Mouse (Mus musculus) kidney, embryonic 16.5 days (tissue): ENCODE results near the gene Bckdhb. TPM values are rescaled to one million over a fixed set of nuclear protein-coding genes. Genes with fewer than 3 reads are reported as not detected.
"Not testable (repeated sequence)": the region's sequence is repeated elsewhere in the genome, so short reads cannot be mapped to it uniquely, and the experiment has no call there.

Experiments
- ATAC-seq: fragments of 200-750 bp; cut with Nextera tagmentation; 2 replicates; pipeline ENCODE4 v1.8.0; 2017; ENCODE audit warnings: moderate TSS enrichment; ENCODE audit not compliant: low FRiP score, low TSS enrichment
- H3K27ac ChIP-seq: fragments of 300-500 bp; sonication (generic); 2 replicates; pipeline ENCODE4 v1.5.1; 2014; ENCODE audit warnings: low read length
- H3K27me3 ChIP-seq: fragments of 300-500 bp; sonication (generic); 2 replicates; pipeline ENCODE4 v1.6.1; 2014; ENCODE audit warnings: low read length, control low read depth, mixed read lengths; ENCODE audit not compliant: insufficient read depth
- H3K36me3 ChIP-seq: fragments of 300-500 bp; sonication (generic); 2 replicates; pipeline ENCODE4 v1.6.1; 2014; ENCODE audit warnings: low read length, control low read depth, mixed read lengths; ENCODE audit not compliant: insufficient read depth
- H3K4me1 ChIP-seq: fragments of 300-500 bp; sonication (generic); 2 replicates; pipeline ENCODE4 v1.6.1; 2014; ENCODE audit warnings: low read length, control low read depth, mixed read lengths; ENCODE audit not compliant: insufficient read depth
- H3K4me2 ChIP-seq: fragments of 300-500 bp; sonication (generic); replicated peaks from 2 replicates; pipeline ENCODE4 v1.6.1; 2014; ENCODE audit warnings: low read depth, low read length
- H3K4me3 ChIP-seq: fragments of 300-500 bp; sonication (generic); 2 replicates; pipeline ENCODE4 v1.5.1; 2014; ENCODE audit warnings: mild to moderate bottlenecking, low read length
- H3K9ac ChIP-seq: fragments of 300-500 bp; sonication (generic); replicated peaks from 2 replicates; pipeline ENCODE4 v1.6.1; 2014; ENCODE audit warnings: low read length
- H3K9me3 ChIP-seq: fragments of 300-500 bp; sonication (generic); 2 replicates; pipeline ENCODE4 v1.6.1; 2016; ENCODE audit warnings: low read length, control low read depth
- WGBS: fragments of 180-500 bp; shearing (Covaris S2); extraction: QIAGEN DNeasy Blood & Tissue Kit; methylation state at CpG from one replicate; pipeline ENCODE4 v1.1.7; 2014; 5-methylcytosine and 5-hydroxymethylcytosine counted together
- polyA plus RNA-seq: library from polyadenylated mRNA; unstranded; fragments of >200 nt; fragmentation: Nextera tagmentation; extraction: Ambion mirVana; gene quantifications from 2 replicates; pipeline ENCODE4 v1.2.1, GENCODE M21; 2015

The Bckdhb gene
- polyA plus RNA-seq, 1 experiment from 2014 or later = 51.2 TPM

DNA sequence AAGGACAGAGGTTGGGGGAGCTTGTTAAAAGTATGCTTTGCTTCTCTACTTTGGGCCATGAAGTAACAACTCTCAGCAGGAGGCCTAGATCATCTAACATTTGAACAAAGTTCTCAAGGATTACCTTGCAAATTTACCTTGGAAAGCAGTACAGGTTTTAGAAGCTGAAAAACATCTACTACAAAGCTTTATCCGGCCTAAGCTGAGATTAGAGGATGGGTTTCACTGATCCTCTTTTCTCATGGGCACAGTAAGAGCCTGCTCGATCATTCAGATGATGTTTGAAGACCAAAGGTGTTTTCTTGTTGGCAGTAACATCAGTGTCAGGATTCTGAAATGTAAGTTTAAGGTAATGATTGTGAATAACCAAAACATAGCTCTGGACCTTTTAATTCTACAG, 14.0 kb upstream of the Bckdhb start:
- Histone ChIP-seq H3K9me3 (no peaks in the 10 kb centered on the region), H3K4me2 (no peak overlapping the region), H3K36me3 (no peaks in the 10 kb centered on the region), H3K9ac (no peak overlapping the region), H3K4me1 (no peaks in the 10 kb centered on the region), H3K4me3 (no peak overlapping the region), H3K27ac (no peak overlapping the region), H3K27me3 (no peaks in the 10 kb centered on the region)
- WGBS = 83% methylated on average over 2 of the region's 2 CpGs
- ATAC-seq = no peak

- H3K4me1 ChIP-seq = peaks cover 5% of the 10 kb centered on the region
- no peaks in the 10 kb centered on the region for H3K36me3 ChIP-seq
- H3K27me3 ChIP-seq = no peaks in the 10 kb centered on the region
- no peak overlapping the region for H3K4me2 ChIP-seq
- WGBS = 66% methylated on average over 3 of the region's 3 CpGs
- no peak overlapping the region for H3K9ac ChIP-seq
- H3K4me3 ChIP-seq = no peak overlapping the region
- no peaks in the 10 kb centered on the region for H3K9me3 ChIP-seq
- no peak overlapping the region for H3K27ac ChIP-seq
- ATAC-seq = no peak
Measured at GRCm38 (mm10) chr9:83922076-83922475, 2.9 kb upstream of the Bckdhb start.

GRCm38 (mm10) chr9:83924356-83924755, 589 bp upstream of the Bckdhb start:
- no peak overlapping the region for H3K9ac ChIP-seq
- 86% methylated on average over 5 of the region's 5 CpGs for WGBS
- no peaks in the 10 kb centered on the region for H3K27me3 ChIP-seq
- no peak for ATAC-seq
- H3K27ac ChIP-seq = no peak overlapping the region
- H3K4me3 ChIP-seq = peak overlapping the region; percentile 82
- peak overlapping the region; percentile 82 for H3K4me2 ChIP-seq
- no peaks in the 10 kb centered on the region for H3K9me3 ChIP-seq
- H3K4me1 ChIP-seq = peaks cover 5% of the 10 kb centered on the region
- no peaks in the 10 kb centered on the region for H3K36me3 ChIP-seq

- Histone ChIP-seq H3K27ac (no peak overlapping the region), H3K4me3 (peak overlapping the region; percentile 82), H3K9me3 (no peaks in the 10 kb centered on the region), H3K27me3 (no peaks in the 10 kb centered on the region), H3K4me1 (peaks cover 5% of the 10 kb centered on the region), H3K36me3 (no peaks in the 10 kb centered on the region; the same call in 1 of the 2 replicates), H3K9ac (peak overlapping the region; percentile 83), H3K4me2 (peak overlapping the region; percentile 82)
- ATAC-seq = no peak
- 66% methylated on average over 4 of the region's 4 CpGs for WGBS
Measured at GRCm38 (mm10) chr9:83925688-83926041, 720 bp downstream of the Bckdhb start.

DNA sequence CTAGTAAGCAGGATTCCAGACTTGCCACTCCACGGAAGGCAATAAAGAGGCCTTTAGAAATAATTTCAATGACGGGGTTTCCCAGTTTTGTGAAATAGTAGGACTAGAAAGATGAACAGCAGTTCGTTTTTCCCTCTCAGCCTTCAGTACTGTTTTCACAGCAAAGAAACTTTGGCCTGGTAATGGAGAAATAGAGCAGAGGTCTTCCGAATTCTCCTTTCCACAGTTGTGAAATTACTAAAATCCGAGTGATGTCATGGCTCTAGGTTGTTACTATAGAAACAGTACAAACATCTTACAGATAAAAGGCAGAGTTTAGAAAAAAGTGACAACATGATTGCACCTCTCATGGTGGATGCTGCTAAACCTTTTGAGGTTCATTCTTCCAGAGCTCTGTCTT, 1.4 kb downstream of the Bckdhb start:
- no peak overlapping the region for H3K9ac ChIP-seq
- H3K36me3 ChIP-seq = no peaks in the 10 kb centered on the region; the same call in 1 of the 2 replicates
- no peaks in the 10 kb centered on the region for H3K27me3 ChIP-seq
- WGBS = 85% methylated on average over 5 of the region's 5 CpGs
- H3K4me2 ChIP-seq = no peak overlapping the region
- peaks cover 5% of the 10 kb centered on the region for H3K4me1 ChIP-seq
- no peak overlapping the region for H3K27ac ChIP-seq
- H3K9me3 ChIP-seq = no peaks in the 10 kb centered on the region
- no peak for ATAC-seq
- H3K4me3 ChIP-seq = no peak overlapping the region

- not testable (repeated sequence) for H3K9ac ChIP-seq, H3K36me3 ChIP-seq, H3K27me3 ChIP-seq, H3K4me1 ChIP-seq, ATAC-seq, H3K4me2 ChIP-seq, H3K4me3 ChIP-seq, H3K27ac ChIP-seq, H3K9me3 ChIP-seq
Measured at GRCm38 (mm10) chr9:83939501-83939900, 14.6 kb downstream of the Bckdhb start.

- H3K9ac ChIP-seq = no peak overlapping the region
- H3K27ac ChIP-seq = no peak overlapping the region
- 0 out of 2 replicates have a peak, but pooled peaks cover 6% of the 10 kb centered on the region for H3K36me3 ChIP-seq
- no peaks in the 10 kb centered on the region for H3K4me1 ChIP-seq
- H3K4me3 ChIP-seq = no peak overlapping the region
- WGBS = 84% methylated on average over 3 of the region's 3 CpGs
- no peak overlapping the region for H3K4me2 ChIP-seq
- H3K9me3 ChIP-seq = peaks cover 4% of the 10 kb centered on the region
- H3K27me3 ChIP-seq = no peaks in the 10 kb centered on the region
- ATAC-seq = no peak
Measured at GRCm38 (mm10) chr9:83940016-83940415, 15.1 kb downstream of the Bckdhb start.

DNA sequence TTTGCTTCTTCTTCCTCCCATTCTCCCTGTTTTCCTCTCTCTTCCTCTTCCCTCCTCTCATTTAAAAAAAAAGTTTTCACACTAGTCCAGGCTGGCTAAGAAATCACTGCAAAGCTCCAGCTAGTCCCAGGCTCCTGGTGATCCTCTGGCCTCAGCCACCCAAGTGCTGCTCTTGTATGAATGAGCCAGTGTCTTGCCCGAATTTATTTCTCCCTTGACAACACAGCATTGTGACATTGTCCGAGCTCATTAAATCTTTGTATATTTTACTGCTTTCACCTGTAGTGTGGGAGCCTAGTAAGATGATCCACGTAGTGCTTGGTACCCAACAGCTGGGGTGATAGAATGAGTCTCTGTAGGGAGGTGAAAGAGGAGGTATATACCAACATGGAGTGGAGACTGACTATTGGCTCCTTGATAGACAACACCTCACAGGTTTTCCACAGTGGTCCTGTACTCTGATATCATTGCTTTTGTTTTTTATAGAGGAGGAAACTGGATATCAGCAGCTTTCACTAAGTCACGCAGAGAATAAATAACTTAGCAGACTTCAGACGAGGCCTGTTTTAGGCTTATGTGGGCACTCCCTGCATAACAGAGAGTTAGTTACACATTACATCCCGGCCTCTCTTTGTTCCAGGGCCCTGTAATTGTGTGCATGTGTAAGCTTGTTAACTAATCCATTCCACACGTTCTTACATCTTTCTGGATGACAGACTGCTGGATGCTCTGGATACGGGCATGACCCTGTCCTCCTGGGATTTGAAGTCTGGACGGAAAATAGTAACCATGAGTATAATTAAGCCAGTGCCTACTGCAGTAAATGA, 15.8 kb downstream of the Bckdhb start:
- Histone ChIP-seq H3K36me3 (0 out of 2 replicates have a peak, but pooled peaks cover 6% of the 10 kb centered on the region), H3K4me2 (no peak overlapping the region), H3K9me3 (peaks cover 4% of the 10 kb centered on the region), H3K27ac (no peak overlapping the region), H3K9ac (no peak overlapping the region), H3K27me3 (no peaks in the 10 kb centered on the region), H3K4me3 (no peak overlapping the region), H3K4me1 (no peaks in the 10 kb centered on the region)
- ATAC-seq = peak; percentile 54; the same call in 1 of the 2 replicates
- 42% methylated on average over 9 of the region's 9 CpGs for WGBS

DNA sequence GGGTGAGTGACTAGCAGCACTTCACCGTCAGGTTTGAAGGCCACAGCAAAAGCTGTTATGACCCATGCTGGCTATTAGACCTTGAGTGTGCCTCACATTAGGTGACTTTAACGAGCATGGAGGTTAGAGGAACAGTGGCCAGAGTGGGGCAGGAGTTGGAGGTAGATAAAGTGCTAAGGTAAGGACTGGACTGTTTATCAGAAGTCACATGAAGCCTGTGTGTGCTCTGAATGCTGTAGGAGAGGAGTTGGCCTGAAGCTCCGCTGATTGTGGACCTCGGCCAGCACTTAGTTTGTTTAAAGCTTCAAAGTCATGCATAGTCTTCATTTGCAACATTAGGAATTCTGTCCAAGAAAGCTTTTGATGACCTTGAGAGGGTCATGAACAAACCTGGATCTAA, 26.4 kb downstream of the Bckdhb start:
- ATAC-seq = no peak
- Histone ChIP-seq H3K27ac (no peak overlapping the region), H3K36me3 (peaks cover 3% of the 10 kb centered on the region; the same call in 1 of the 2 replicates), H3K9ac (no peak overlapping the region), H3K27me3 (no peaks in the 10 kb centered on the region), H3K4me3 (no peak overlapping the region), H3K9me3 (no peaks in the 10 kb centered on the region), H3K4me1 (no peaks in the 10 kb centered on the region), H3K4me2 (no peak overlapping the region)
- 71% methylated on average over 4 of the region's 4 CpGs for WGBS

GRCm38 (mm10) chr9:83956632-83957314, 31.8 kb downstream of the Bckdhb start:
- no peak overlapping the region for H3K4me3 ChIP-seq
- H3K9ac ChIP-seq = no peak overlapping the region
- ATAC-seq = peak; percentile 77; the same call in 1 of the 2 replicates
- no peaks in the 10 kb centered on the region; the same call in 1 of the 2 replicates for H3K9me3 ChIP-seq
- H3K27me3 ChIP-seq = no peaks in the 10 kb centered on the region
- no peaks in the 10 kb centered on the region for H3K4me1 ChIP-seq
- no peak overlapping the region for H3K27ac ChIP-seq
- H3K36me3 ChIP-seq = peaks cover 3% of the 10 kb centered on the region; the same call in 1 of the 2 replicates
- WGBS = 49% methylated on average over 15 of the region's 15 CpGs
- H3K4me2 ChIP-seq = no peak overlapping the region
